ENCODE assay signal across 20 mouse cellular contexts in the genomic region with DNA sequence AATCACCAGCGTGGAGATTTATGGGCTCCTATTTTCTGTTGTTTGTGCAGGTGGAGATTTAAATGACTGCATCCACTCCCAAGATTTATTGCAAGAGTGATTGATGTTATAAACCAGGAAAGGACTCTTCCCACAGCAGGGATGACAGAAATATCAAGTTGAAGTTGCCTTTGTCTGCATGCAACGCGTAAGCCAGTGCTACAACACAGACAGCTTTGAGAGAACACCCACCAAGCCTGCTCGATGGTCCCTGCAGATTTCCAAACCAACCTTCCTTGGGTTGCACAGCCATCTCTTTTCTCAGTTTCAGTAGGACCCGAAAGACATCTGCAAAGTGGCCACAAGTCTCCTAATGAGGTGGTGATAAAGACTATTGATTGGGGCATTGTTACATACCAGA. TPM values are rescaled to one million over a fixed set of nuclear protein-coding genes. Genes with fewer than 3 reads are reported as not detected.
DNase-seq lines count a peak whose midpoint lies in the region; ATAC-seq and TF ChIP-seq lines count a peak whose summit lies in the region.
"Had no signal": no experiment of that assay in that cellular context is flagged by ENCODE, and none has a peak within 500 bp of the region (broad histone marks: within the 10 kb centered on the region; RNA-seq: fewer than 3 reads in every experiment).

No protein-coding gene starts in this region.

- no peaks in the 10 kb centered on the region for H3K9me3 ChIP-seq in hindbrain, embryonic 11.5 days (ENCODE audit: control insufficient read depth, low read length)
- no peaks in the 10 kb centered on the region for H3K9me3 ChIP-seq in hindbrain, embryonic 10.5 days
- H3K9me3 ChIP-seq in lung, embryonic 14.5 days (ENCODE audit: low read depth, low read length), result no peaks in the 10 kb centered on the region
- H3K9me3 ChIP-seq: forebrain, embryonic 10.5 days; neural tube, embryonic 12.5 days had no signal

- no peak overlapping the region for H3K4me2 ChIP-seq in hindbrain, embryonic 11.5 days (replicated peaks; ENCODE audit: low read depth, low read length)
- H3K4me2 ChIP-seq in lung, embryonic 14.5 days, result peak overlapping the region; percentile 58
- H3K4me2 ChIP-seq: heart, embryonic 11.5 days; neural tube, embryonic 12.5 days had no signal

- no peak for TF ChIP-seq POLR2A in small intestine, adult 2 months (IDR thresholded peaks at IDR 0.05; ENCODE audit: low read depth, low read length)

- H3K4me3 ChIP-seq in hindbrain, embryonic 11.5 days (ENCODE audit: low read depth, low read length), result no peak overlapping the region
- H3K4me3 ChIP-seq in hindbrain, embryonic 10.5 days, result no peak overlapping the region
- H3K4me3 ChIP-seq in lung, embryonic 14.5 days (ENCODE audit: low read depth, low read length), result no peak overlapping the region
- H3K4me3 ChIP-seq in small intestine, adult 2 months (ENCODE audit: low read depth, low read length), result no peak overlapping the region
- H3K4me3 ChIP-seq: forebrain, embryonic 10.5 days; megakaryocyte, embryonic 14.5 days; neural tube, embryonic 12.5 days had no signal

- 3% methylated on average over 5 of the region's 5 CpGs for WGBS in hindbrain, embryonic 11.5 days
- 2% methylated on average over 5 of the region's 5 CpGs for WGBS in hindbrain, embryonic 10.5 days
- WGBS in lung, embryonic 14.5 days, result 14% methylated on average over 5 of the region's 5 CpGs
- 11% methylated on average over 5 of the region's 5 CpGs for WGBS in small intestine, adult 2 months

- no peak for ATAC-seq in hindbrain, embryonic 11.5 days (ENCODE audit: low FRiP score)
- no peak for ATAC-seq in lung, embryonic 14.5 days (ENCODE audit: insufficient read depth)
- ATAC-seq: hindbrain, embryonic 16.5 days; liver, postnatal 0 days had no signal

- H3K4me1 ChIP-seq in hindbrain, embryonic 11.5 days (replicated peaks; ENCODE audit: control insufficient read depth, insufficient read depth, low read length), result no peaks in the 10 kb centered on the region; the same call in 1 of the 2 replicates
- H3K4me1 ChIP-seq in hindbrain, embryonic 10.5 days (replicated peaks), result peaks cover 11% of the 10 kb centered on the region
- H3K4me1 ChIP-seq in lung, embryonic 14.5 days (ENCODE audit: insufficient read depth), result peaks cover 6% of the 10 kb centered on the region
- 0 out of 2 replicates have a peak, but pooled peaks cover 2% of the 10 kb centered on the region for H3K4me1 ChIP-seq in small intestine, adult 2 months (ENCODE audit: control insufficient read depth, insufficient read depth, insufficient read length, low read length)

- H3K36me3 ChIP-seq in hindbrain, embryonic 11.5 days (ENCODE audit: control insufficient read depth, insufficient read depth, low read length), result no peaks in the 10 kb centered on the region
- no peaks in the 10 kb centered on the region for H3K36me3 ChIP-seq in hindbrain, embryonic 10.5 days
- H3K36me3 ChIP-seq in lung, embryonic 14.5 days (ENCODE audit: insufficient read depth), result 0 out of 2 replicates have a peak, but pooled peaks cover 6% of the 10 kb centered on the region
- H3K36me3 ChIP-seq in small intestine, adult 2 months (ENCODE audit: control insufficient read depth, insufficient read depth, low read length), result no peaks in the 10 kb centered on the region
- H3K36me3 ChIP-seq: forebrain, embryonic 10.5 days; neural tube, embryonic 12.5 days had no signal

- DNase-seq in hindbrain, embryonic 11.5 days (ENCODE audit: low spot score), result peak; percentile 46
- DNase-seq in hindbrain, embryonic 10.5 days (ENCODE audit: low spot score), result no peak
- DNase-seq in lung, embryonic 14.5 days, result peak; percentile 47
- no peak for DNase-seq in lung, postnatal 14 days
- DNase-seq in embryo, embryonic 9.5 days (ENCODE audit: extremely low spot score), result peak; percentile 36
- DNase-seq in cerebellum, adult 18-20 months, result no peak
- DNase-seq in right cerebral cortex, postnatal 25 days, result no peak
- DNase-seq: adrenal gland, adult 8-10 months; cerebellum, adult 11 months; cerebellum, postnatal 36 days; gastrocnemius, postnatal 14 days; heart, postnatal 14 days; liver; liver, postnatal 0 days had no signal

- TF ChIP-seq CTCF in lung, embryonic 14.5 days (IDR thresholded peaks at IDR 0.05; ENCODE audit: low read depth), result no peak
- no peak for TF ChIP-seq CTCF in small intestine, adult 2 months (IDR thresholded peaks at IDR 0.05; ENCODE audit: extremely low read depth, insufficient read length, insufficient replicate concordance, low read depth, low read length)

- H3K9ac ChIP-seq in hindbrain, embryonic 11.5 days (ENCODE audit: low read depth, low read length), result no peak overlapping the region
- no peak overlapping the region for H3K9ac ChIP-seq in lung, embryonic 14.5 days
- H3K9ac ChIP-seq: liver, postnatal 0 days; neural tube, embryonic 12.5 days had no signal

- H3K27ac ChIP-seq in hindbrain, embryonic 11.5 days (ENCODE audit: low read depth, low read length), result no peak overlapping the region
- H3K27ac ChIP-seq in hindbrain, embryonic 10.5 days, result no peak overlapping the region
- H3K27ac ChIP-seq in lung, embryonic 14.5 days (ENCODE audit: low read depth), result peak overlapping the region; percentile 97; the same call in 1 of the 2 replicates
- peak overlapping the region; percentile 39; the same call in 1 of the 2 replicates for H3K27ac ChIP-seq in small intestine, adult 2 months (ENCODE audit: insufficient read depth, low read depth, low read length)
- H3K27ac ChIP-seq: forebrain, embryonic 10.5 days; neural tube, embryonic 12.5 days had no signal

- peaks cover 65% of the 10 kb centered on the region for H3K27me3 ChIP-seq in hindbrain, embryonic 11.5 days (ENCODE audit: control insufficient read depth, insufficient read depth, low read length)
- H3K27me3 ChIP-seq in hindbrain, embryonic 10.5 days (ENCODE audit: insufficient read depth, poor library complexity, severe bottlenecking), result peaks cover 98% of the 10 kb centered on the region
- peaks cover 11% of the 10 kb centered on the region for H3K27me3 ChIP-seq in lung, embryonic 14.5 days (ENCODE audit: insufficient read depth, low read length)
- H3K27me3 ChIP-seq in small intestine, adult 2 months (ENCODE audit: control insufficient read depth, insufficient read depth, low read length), result peaks cover 25% of the 10 kb centered on the region

RNA-seq across cellular contexts. Expression of a gene that starts 1.7 kb away (rescaled TPM):
- 0.26 and 0.50 TPM in 2 replicates for polyA plus RNA-seq in hindbrain, embryonic 11.5 days (2014; fragmentation: Nextera tagmentation; extraction: Ambion mirVana)
- polyA plus RNA-seq in hindbrain, embryonic 10.5 days (2016; fragmentation: Nextera tagmentation; extraction: Ambion mirVana), result 0.27 and 0.65 TPM in 2 replicates
- polyA plus RNA-seq in lung, embryonic 14.5 days (2014; fragmentation: Nextera tagmentation; extraction: Ambion mirVana), result 227 and 238 TPM in 2 replicates
- 26.8 and 46.8 TPM in 2 replicates for polyA plus RNA-seq in small intestine, adult 2 months (2012; rRNA removed)
- polyA plus RNA-seq: forebrain, embryonic 10.5 days had no signal

Comparison
In these comparisons a context has a peak if more than half of its experiments do, and no peak if none do; other contexts are left out.
1. DNase-seq: peak in hindbrain, embryonic 11.5 days (single experiment), lung, embryonic 14.5 days (single experiment) and embryo, embryonic 9.5 days (single experiment); none in hindbrain, embryonic 10.5 days (single experiment), lung, postnatal 14 days (single experiment), cerebellum, adult 18-20 months (0 of 2) and right cerebral cortex, postnatal 25 days (single experiment).
2. H3K27ac ChIP-seq: peak in lung, embryonic 14.5 days (single experiment) and small intestine, adult 2 months (single experiment); none in hindbrain, embryonic 11.5 days (single experiment) and hindbrain, embryonic 10.5 days (single experiment).
3. RNA of a gene that starts 1.7 kb away (polyA plus RNA-seq): 227 to 238 TPM in lung, embryonic 14.5 days and 26.8 to 46.8 TPM in small intestine, adult 2 months; 0.27 to 0.65 TPM in hindbrain, embryonic 10.5 days and 0.26 to 0.50 TPM in hindbrain, embryonic 11.5 days; every median in the first group is over 10 times any median in the second.